Mouse (Mus musculus) MEL (cell line): ENCODE data around the gene Dus4l.
A peak's percentile ranks its signal among the peaks of the same experiment; 100 is the strongest.

Experiments used
- BHLHE40 ChIP-seq: IDR thresholded peaks from 2 replicates; pipeline ENCODE4 v1.6.1; 2012; ENCODE audit warnings: low read depth, mild to moderate bottlenecking, inconsistent platforms, low read length, improper control_type of control experiment, borderline replicate concordance
- CTCF ChIP-seq, 3 experiments: IDR thresholded peaks in 2 of 3; conservative IDR thresholded peaks in 1 of 3; 2 replicates each; pipeline ENCODE4 v1.5.1; 2011 to 2012; ENCODE audit warnings: low read length in 3 of 3, low read depth in 2 of 3, mild to moderate bottlenecking in 2 of 3, improper control_type of control experiment in 1 of 3, inconsistent platforms in 1 of 3, mixed read lengths in 1 of 3, moderate library complexity in 1 of 3; ENCODE audit not compliant: control insufficient read depth in 1 of 3, insufficient read depth in 1 of 3, poor library complexity in 1 of 3, severe bottlenecking in 1 of 3
- EP300 ChIP-seq, 2 experiments: IDR thresholded peaks; 2 replicates each; pipeline ENCODE4 v1.6.1; 2011; ENCODE audit warnings: improper control_type of control experiment in 2 of 2, low read length in 2 of 2, low read depth in 1 of 2, mild to moderate bottlenecking in 1 of 2
- ETS1 ChIP-seq: IDR thresholded peaks from 2 replicates; pipeline ENCODE4 v1.6.1; 2012; ENCODE audit warnings: low read depth, mild to moderate bottlenecking, inconsistent platforms, low read length, improper control_type of control experiment, moderate library complexity
- HCFC1 ChIP-seq: IDR thresholded peaks from 2 replicates; pipeline ENCODE4 v1.6.1; 2012; ENCODE audit warnings: low read depth, mild to moderate bottlenecking, inconsistent platforms, low read length, improper control_type of control experiment, moderate library complexity
- KAT2A ChIP-seq: conservative IDR thresholded peaks from 2 replicates; pipeline ENCODE4 v1.6.1; 2012; ENCODE audit warnings: low read depth, low read length, improper control_type of control experiment, inconsistent platforms
- MAX ChIP-seq: IDR thresholded peaks from 2 replicates; pipeline ENCODE4 v1.6.1; 2011; ENCODE audit warnings: low read length, improper control_type of control experiment
- MAZ ChIP-seq: IDR thresholded peaks from 2 replicates; pipeline ENCODE4 v1.6.1; 2012; ENCODE audit warnings: low read depth, mild to moderate bottlenecking, inconsistent platforms, low read length, improper control_type of control experiment
- MEF2A ChIP-seq: IDR thresholded peaks from 2 replicates; pipeline ENCODE4 v1.6.1; 2014; ENCODE audit warnings: low read depth, mild to moderate bottlenecking, inconsistent platforms, low read length, improper control_type of control experiment; ENCODE audit not compliant: poor library complexity, insufficient replicate concordance, severe bottlenecking; ENCODE audit errors: extremely low read depth
- MYC ChIP-seq: IDR thresholded peaks from 2 replicates; pipeline ENCODE4 v1.6.1; 2011; ENCODE audit warnings: low read depth, mild to moderate bottlenecking, low read length, improper control_type of control experiment, moderate library complexity
- POLR2A ChIP-seq, 2 experiments: IDR thresholded peaks; 2 replicates each; pipeline ENCODE4 v1.6.1; 2011 to 2012; ENCODE audit warnings: low read length in 2 of 2, mild to moderate bottlenecking in 2 of 2, control low read depth in 1 of 2, improper control_type of control experiment in 1 of 2, low read depth in 1 of 2, moderate library complexity in 1 of 2; ENCODE audit not compliant: control insufficient read depth in 1 of 2, insufficient read depth in 1 of 2, poor library complexity in 1 of 2
- POLR2AphosphoS2 ChIP-seq: IDR thresholded peaks from 2 replicates; pipeline ENCODE4 v1.6.1; 2011; ENCODE audit warnings: low read length, improper control_type of control experiment
- UBTF ChIP-seq: IDR thresholded peaks from 2 replicates; pipeline ENCODE4 v1.6.1; 2012; ENCODE audit warnings: low read depth, mild to moderate bottlenecking, inconsistent platforms, low read length, improper control_type of control experiment, moderate library complexity, borderline replicate concordance; ENCODE audit not compliant: insufficient read depth
- ZC3H11A ChIP-seq: IDR thresholded peaks from 2 replicates; pipeline ENCODE4 v1.6.1; 2012; ENCODE audit warnings: low read depth, mild to moderate bottlenecking, inconsistent platforms, low read length, improper control_type of control experiment

DNA sequence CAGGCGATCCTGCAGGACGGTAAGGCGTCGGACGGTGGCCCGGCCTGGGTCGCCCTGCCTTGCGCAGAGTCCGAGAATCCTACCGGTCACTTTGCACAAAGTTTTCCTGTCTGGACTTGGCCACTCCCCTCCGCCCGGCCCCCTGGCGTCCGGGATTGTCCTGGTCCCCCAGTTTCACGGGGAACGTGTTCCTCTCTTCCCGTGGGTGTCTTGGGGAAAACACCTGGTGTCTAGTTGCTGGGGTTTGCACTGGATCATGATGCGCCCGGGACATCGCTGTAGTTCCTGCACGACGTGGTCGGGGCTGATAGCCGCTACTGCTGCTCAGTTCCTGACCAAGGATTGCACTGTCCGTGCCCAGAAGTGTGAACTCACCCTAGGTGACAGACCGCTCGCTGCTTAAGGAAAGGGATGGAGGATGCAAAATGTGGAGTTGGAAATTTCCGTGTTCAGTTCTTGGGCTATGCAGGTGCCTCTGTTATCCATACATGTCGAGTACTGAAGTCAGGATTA lies 395 bp upstream of the Dus4l start:
- no peak for TF ChIP-seq MAX
- no peak for TF ChIP-seq EP300 (IDR thresholded peaks at IDR 0.05; ENCODE audit: low read depth in 1 of 2, low read length in 2 of 2)
- TF ChIP-seq POLR2A (IDR thresholded peaks at IDR 0.05; ENCODE audit: control insufficient read depth in 1 of 2, insufficient read depth in 1 of 2, low read depth in 1 of 2, low read length in 2 of 2, poor library complexity in 1 of 2), result no peak; a peak in 1 of 4 replicates
- no peak; the same call in 1 of the 2 replicates for TF ChIP-seq MAZ
- TF ChIP-seq MEF2A, result no peak
- no peak for TF ChIP-seq UBTF
- peak in 1 of 3 experiments; percentile 15; a peak in 1 of 6 replicates for TF ChIP-seq CTCF (IDR thresholded peaks at IDR 0.05 in 2 of 3, conservative IDR thresholded peaks at IDR 0.05 in 1 of 3; ENCODE audit: control insufficient read depth in 1 of 3, insufficient read depth in 1 of 3, low read depth in 2 of 3, low read length in 3 of 3, poor library complexity in 1 of 3, severe bottlenecking in 1 of 3)
- no peak for TF ChIP-seq BHLHE40
- no peak for TF ChIP-seq ZC3H11A
- TF ChIP-seq HCFC1, result no peak
- TF ChIP-seq MYC, result no peak
- TF ChIP-seq POLR2AphosphoS2, result no peak
- TF ChIP-seq ETS1, result no peak
- TF ChIP-seq KAT2A, result no peak
